Mouse (Mus musculus): ENCODE data around the gene Ctu1.
"Not testable (repeated sequence)": the region's sequence is repeated elsewhere in the genome, so short reads cannot be mapped to it uniquely, and the experiment has no call there.

The Ctu1 gene

DNA sequence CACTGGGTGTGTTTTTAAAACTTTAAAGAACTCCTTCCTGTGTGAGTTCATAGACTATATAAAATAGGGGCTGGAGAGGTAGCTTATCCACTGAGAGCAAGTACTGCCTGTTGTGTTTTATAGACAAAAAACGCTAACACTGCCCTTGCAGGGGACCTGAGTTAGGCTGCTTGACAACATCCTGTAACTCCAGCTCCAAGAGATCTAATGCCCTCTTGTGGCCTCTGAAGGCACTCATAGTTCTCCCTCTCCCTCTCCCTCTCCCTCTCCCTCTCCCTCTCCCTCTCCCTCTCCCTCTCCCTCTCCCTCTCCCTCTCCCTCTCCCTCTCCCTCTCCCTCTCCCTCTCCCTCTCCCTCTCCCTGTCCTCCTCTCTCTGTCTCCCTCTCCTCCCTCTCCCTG lies 10.7 kb downstream of the Ctu1 start:
- DNase-seq: not testable (repeated sequence)

DNA sequence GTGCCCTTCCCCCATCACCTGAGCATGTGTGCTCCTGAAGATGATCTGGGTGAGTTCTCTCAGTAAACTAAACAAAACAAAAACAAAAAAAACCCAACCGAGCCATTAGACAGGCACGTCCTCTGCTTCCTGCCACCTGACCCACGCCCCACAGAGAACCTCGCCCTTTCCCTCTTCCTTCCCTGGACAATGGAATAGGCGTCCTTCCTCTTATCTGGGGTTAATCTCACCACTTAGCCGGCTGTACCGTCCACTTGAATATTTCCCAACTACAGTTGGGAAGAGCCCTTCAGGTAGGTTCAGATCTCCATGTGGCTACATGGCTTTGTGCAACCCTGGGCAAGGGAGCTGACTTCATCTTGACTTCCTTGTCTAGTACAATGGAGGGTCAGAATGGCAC lies 13.3 kb downstream of the Ctu1 start:
- no peak for DNase-seq

DNA sequence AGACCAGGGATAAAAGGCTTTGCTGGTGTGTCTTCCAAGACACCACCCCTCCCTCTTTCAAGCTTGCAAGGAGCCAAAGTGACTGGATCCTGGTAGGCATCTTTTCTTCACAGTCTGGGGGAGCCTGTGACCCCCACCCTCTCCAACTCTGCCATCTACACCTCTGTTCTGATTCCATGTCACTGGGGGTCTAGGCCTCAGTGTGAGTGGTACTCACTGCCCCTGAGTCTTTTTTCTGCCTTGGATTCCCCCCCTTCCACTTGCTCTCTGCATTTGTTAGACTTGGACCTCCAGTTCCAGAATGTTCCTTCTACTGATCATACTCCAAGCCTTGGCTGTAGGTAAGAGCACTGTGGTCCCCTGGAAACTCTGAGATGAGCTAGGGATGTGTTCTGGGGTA lies 18.3 kb downstream of the Ctu1 start, which contains the start of gene Klk14:
TSS of gene Klk14 (plus strand) at position 301 of the 400 bp plus-strand sequence.
- DNase-seq: no peak

DNA sequence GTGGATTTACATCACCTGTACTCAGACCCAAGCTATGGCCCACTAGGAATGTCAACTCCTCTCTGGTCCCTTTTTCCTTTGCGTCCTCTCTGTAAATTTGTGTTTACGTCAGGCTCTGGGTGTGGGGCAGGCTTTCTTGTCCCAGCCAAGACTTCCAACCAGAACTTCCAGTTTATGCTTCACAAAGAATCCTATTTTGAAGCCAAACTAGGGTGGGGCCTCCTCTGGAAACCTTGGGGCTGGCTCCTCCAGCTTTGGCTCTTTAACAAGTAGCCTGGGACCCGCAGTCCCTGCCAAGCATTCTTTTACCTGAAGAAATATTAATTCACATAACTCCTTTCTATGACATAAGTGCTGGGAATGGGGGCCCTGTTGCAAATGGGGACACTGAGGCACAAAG lies 38.2 kb downstream of the Ctu1 start:
- no peak for DNase-seq

DNA sequence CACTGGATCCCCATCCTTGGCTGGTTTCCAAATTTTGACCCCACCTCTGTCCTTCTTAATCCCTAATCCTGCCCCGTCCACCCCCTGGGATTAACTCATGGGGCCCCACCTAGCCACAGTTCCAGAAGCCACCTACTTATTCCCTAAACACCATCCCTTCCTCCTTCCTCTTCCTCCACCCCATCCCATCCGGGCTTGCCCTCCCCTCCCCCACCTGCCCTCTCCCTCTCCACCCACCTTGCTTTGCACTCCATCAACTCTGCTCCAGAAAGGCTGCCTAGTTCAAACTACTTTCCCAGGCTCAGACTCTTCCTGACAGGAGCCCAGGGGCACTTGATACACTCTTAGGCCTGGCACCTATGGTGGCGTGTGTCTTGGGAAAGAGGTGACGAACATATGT lies 40.5 kb downstream of the Ctu1 start, which contains the start of gene Klk13:
TSS of gene Klk13 (plus strand) at position 301 of the 400 bp plus-strand sequence.
- no peak for DNase-seq

DNA sequence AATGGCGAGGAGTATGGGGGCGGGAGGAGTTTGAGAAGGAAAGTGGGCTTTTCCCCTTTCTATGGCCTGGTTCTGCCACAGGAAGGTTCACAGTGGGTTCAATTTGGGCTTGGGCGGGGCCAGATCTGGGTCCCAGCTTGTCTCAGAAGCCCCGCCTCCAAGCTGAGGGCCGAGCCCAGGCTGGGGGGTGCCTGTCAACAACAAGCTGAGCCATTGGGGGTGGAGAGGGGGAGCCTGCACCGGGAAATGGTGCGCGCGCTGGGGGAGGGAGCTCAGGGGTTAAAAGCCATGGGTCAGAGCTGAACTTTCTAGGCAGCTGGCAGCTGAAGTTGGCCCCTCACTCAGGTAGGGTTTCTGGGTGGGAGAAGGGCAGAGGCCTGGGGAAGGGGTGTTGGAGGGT lies 41.1 kb downstream of the Ctu1 start:
- DNase-seq: no peak

DNA sequence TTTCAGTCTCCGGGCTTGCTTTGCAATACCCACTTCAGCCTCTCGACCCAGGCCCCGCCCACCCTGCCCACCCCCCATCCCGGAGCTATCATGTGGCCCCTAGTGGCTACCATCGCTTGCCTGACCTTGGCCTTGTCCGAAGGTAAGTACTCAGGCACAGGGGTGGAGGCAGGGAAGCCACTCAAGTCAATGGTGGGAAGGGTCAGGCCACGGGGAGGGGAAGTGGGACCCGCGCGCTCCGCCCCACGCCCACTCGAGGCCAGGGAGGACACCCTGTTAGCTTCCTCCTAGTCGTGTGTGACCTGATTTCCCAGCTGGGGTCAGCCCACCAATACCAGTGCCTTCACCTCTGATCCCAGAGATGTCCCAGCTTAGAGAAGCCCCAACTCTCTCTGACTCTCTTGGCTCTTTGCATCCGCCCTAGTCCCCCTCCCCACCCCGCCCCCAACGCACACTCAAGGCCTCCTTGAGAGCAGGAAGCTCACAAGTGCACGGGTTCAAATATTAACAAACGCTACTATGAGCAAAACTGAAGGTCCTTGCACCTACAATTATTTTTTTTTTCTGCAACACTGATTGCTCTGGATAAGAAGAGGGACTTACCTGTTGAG lies 42.0 kb downstream of the Ctu1 start:
- DNase-seq: no peak
